Mouse (Mus musculus) natural killer cell, adult 2 months (primary cell): ENCODE measurements around the gene Aifm3.
A peak's percentile ranks its signal among the peaks of the same experiment; 100 is the strongest.
"Not testable (repeated sequence)": the region's sequence is repeated elsewhere in the genome, so short reads cannot be mapped to it uniquely, and the experiment has no call there.

Experiments
- DNase-seq, 2 experiments: peaks; one replicate each; pipeline ENCODE4 v3.0.0; 2022; ENCODE audit warnings: low spot score in 2 of 2

Gene Aifm3

DNA sequence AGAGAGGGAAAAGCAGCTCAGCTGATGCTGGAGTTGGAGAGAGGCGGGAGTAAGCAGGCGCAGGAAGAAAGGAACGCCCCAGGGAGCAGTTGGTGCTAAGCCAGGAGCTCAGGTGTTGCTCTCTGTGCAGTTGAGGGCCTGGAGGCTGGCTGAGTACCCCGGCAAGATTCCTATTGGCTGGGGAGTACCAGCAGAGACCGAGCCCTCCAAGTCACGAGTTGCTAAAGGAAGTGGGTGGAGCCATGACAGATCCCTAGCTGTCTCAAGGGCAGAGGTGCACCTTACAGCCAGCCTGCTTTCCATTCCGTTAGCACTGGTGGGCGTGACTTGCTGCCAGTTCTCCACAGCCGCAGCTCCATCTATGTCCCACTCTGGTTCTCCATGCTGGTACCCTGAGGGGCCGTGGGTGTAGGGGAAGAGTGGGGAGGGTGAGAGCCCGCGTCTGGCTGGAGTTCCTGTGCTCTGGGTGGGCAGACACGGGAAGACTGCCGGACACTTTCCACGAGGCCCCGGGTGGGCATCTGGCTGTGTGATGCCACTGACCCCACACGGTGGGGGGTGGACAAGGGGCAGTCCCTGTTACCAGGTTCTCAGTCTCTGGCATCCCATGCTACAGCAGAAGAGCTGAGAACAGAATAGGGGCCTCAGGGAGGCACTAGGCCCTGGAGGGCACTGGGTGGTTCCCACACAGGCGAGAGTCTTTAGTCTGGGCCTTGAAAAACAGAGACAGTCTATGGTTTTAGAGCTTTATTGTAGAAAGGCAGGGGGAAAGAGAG, 64.7 kb downstream of the Aifm3 start:
- DNase-seq: peak; percentile 47 to 70

- DNase-seq: not testable (repeated sequence)
These were observed 65.3 kb downstream of the Aifm3 start for GRCm38 (mm10) chr16:17554702-17555101.

GRCm38 (mm10) chr16:17556180-17556579, 66.8 kb downstream of the Aifm3 start:
- no peak for DNase-seq

DNA sequence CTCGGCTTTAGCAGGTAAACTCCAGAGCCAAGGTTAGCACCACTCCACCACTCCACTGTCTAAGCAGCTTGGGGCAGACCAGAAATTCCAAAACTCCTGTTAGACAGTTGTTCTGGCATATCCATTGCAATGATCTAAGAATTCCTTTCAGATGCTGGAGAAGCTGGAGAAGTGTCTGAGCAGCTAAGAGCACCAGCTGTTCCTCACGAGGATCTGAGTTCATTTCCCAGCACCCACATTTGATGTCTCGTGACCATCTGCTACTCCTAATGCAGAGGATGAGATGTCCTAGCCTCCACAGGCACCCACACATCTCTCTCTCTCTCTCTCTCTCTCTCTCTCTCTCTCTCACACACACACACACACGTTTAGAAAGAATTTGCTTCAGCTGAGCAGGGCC, 67.5 kb downstream of the Aifm3 start:
- DNase-seq: no peak
